11 mouse cellular contexts compared by ENCODE assay signal in genomic region chr2:140773456-140773855, GRCm38 (mm10).
"Had no signal": no experiment of that assay in that cellular context is flagged by ENCODE, and none has a peak within 500 bp of the region (broad histone marks: within the 10 kb centered on the region; RNA-seq: fewer than 3 reads in every experiment).

No protein-coding gene starts in this region.

- H3K27me3 ChIP-seq: kidney, embryonic 15.5 days; limb, embryonic 12.5 days; liver, embryonic 12.5 days; lung, embryonic 15.5 days; midbrain, embryonic 12.5 days; stomach, embryonic 15.5 days had no signal

- H3K4me1 ChIP-seq: kidney, embryonic 15.5 days; limb, embryonic 12.5 days; liver, embryonic 12.5 days; midbrain, embryonic 12.5 days; stomach, embryonic 15.5 days had no signal

- H3K9ac ChIP-seq: kidney, embryonic 15.5 days; limb, embryonic 12.5 days; liver, embryonic 12.5 days; lung, embryonic 15.5 days; midbrain, embryonic 12.5 days; stomach, embryonic 15.5 days had no signal

- H3K4me2 ChIP-seq: kidney, embryonic 15.5 days; limb, embryonic 12.5 days; liver, embryonic 12.5 days; lung, embryonic 15.5 days; midbrain, embryonic 12.5 days; stomach, embryonic 15.5 days had no signal

- H3K36me3 ChIP-seq: kidney, embryonic 15.5 days; limb, embryonic 12.5 days; liver, embryonic 12.5 days; lung, embryonic 15.5 days; midbrain, embryonic 12.5 days; stomach, embryonic 15.5 days had no signal

- H3K9me3 ChIP-seq: kidney, embryonic 15.5 days; limb, embryonic 12.5 days; liver, embryonic 12.5 days; lung, embryonic 15.5 days; midbrain, embryonic 12.5 days; stomach, embryonic 15.5 days had no signal

- H3K4me3 ChIP-seq: kidney, embryonic 15.5 days; limb, embryonic 12.5 days; liver, embryonic 12.5 days; lung, embryonic 15.5 days; midbrain, embryonic 12.5 days; stomach, embryonic 15.5 days had no signal

- H3K27ac ChIP-seq: kidney, embryonic 15.5 days; limb, embryonic 12.5 days; liver, embryonic 12.5 days; lung, embryonic 15.5 days; midbrain, embryonic 12.5 days; stomach, embryonic 15.5 days had no signal

- DNase-seq: kidney, adult 18-20 months; kidney, postnatal 25 days; right cerebral cortex, postnatal 14 days; thymus, adult 18-20 months; thymus, postnatal 36 days had no signal
